8 mouse cellular contexts compared by ENCODE assay signal in genomic region chr4:43631046-43631955, GRCm38 (mm10). TPM values are rescaled to one million over a fixed set of nuclear protein-coding genes. Genes with fewer than 3 reads are reported as not detected.
DNase-seq lines count a peak whose midpoint lies in the region; ATAC-seq lines count a peak whose summit lies in the region.

Gene Npr2, plus strand, starts transcription at chr4:43631935.

- H3K4me1 ChIP-seq in intestine, embryonic 14.5 days (replicated peaks; ENCODE audit: control insufficient read depth, insufficient read depth, low read length): peaks cover 24% of the 10 kb centered on the region

- peak; percentile 41 for DNase-seq in urinary bladder, adult 2 months (ENCODE audit: low spot score)
- no peak for DNase-seq in urinary bladder, postnatal 10 days (ENCODE audit: low spot score)
- peak; percentile 65 to 68 for DNase-seq in cerebellum, postnatal 36 days
- peak; percentile 49 to 65 for DNase-seq in gastrocnemius, postnatal 4 days (ENCODE audit: low spot score in 2 of 2)
- peak; percentile 78 for DNase-seq in intestine, embryonic 14.5 days (ENCODE audit: low spot score)
- peak; percentile 59 for DNase-seq in liver
- DNase-seq in naive thymus-derived CD4-positive, alpha-beta T cell, adult 2 months (ENCODE audit: low read depth): peak; percentile 25

- H3K9me3 ChIP-seq in intestine, embryonic 14.5 days (ENCODE audit: control insufficient read depth, low read length): 0 out of 2 replicates have a peak, but pooled peaks cover under 1% of the 10 kb centered on the region

- no peaks in the 10 kb centered on the region for H3K27me3 ChIP-seq in intestine, embryonic 14.5 days (replicated peaks; ENCODE audit: control insufficient read depth, insufficient read depth, low read length)

- no peaks in the 10 kb centered on the region for H3K36me3 ChIP-seq in intestine, embryonic 14.5 days (ENCODE audit: control insufficient read depth, insufficient read depth, low read length)

- ATAC-seq in intestine, embryonic 14.5 days (replicated peaks; ENCODE audit: low FRiP score, low TSS enrichment, low read depth): peak; percentile 58
- no peak for ATAC-seq in activated CD4-positive, CD25-positive, alpha-beta regulatory T cell, adult 4 months

- WGBS in intestine, embryonic 14.5 days: 2% methylated on average over 50 of the region's 70 CpGs

- peak within 1 kb of the TSS; percentile 57 for H3K4me3 ChIP-seq in intestine, embryonic 14.5 days (ENCODE audit: low read depth, low read length)

- H3K27ac ChIP-seq in intestine, embryonic 14.5 days (ENCODE audit: low read depth): peak within 1 kb of the TSS; percentile 39

- H3K4me2 ChIP-seq in intestine, embryonic 14.5 days (ENCODE audit: low read length): peak within 1 kb of the TSS; percentile 84

- peak within 1 kb of the TSS; percentile 77 for H3K9ac ChIP-seq in intestine, embryonic 14.5 days (ENCODE audit: low read length)

RNA-seq across cellular contexts. Expression of gene Npr2, which starts in this region (rescaled TPM):
- polyA plus RNA-seq in urinary bladder, adult 2 months (2012; rRNA removed): 54.7 and 69.7 TPM in 2 replicates
- total RNA-seq in gastrocnemius, postnatal 4 days (2021): 10 to 100 TPM; 42.9 to 49.7 TPM
- 11.1 and 12.1 TPM in 2 replicates for polyA plus RNA-seq in intestine, embryonic 14.5 days (2014; fragmentation: Nextera tagmentation; extraction: Ambion mirVana)
- not detected for polyA plus RNA-seq in activated CD4-positive, CD25-positive, alpha-beta regulatory T cell, adult 4 months (2017; shearing (Covaris generic))

Comparison
In these comparisons a context has a peak if more than half of its experiments do, and no peak if none do; other contexts are left out.
1. RNA of gene Npr2 (polyA plus RNA-seq): 54.7 to 69.7 TPM in urinary bladder, adult 2 months and 11.1 to 12.1 TPM in intestine, embryonic 14.5 days; not detected in activated CD4-positive, CD25-positive, alpha-beta regulatory T cell, adult 4 months; every median in the first group is over 10 times any median in the second.